Mouse (Mus musculus) lung, embryonic 14.5 days (tissue): ENCODE results near the gene Cryba4. TPM values are rescaled to one million over a fixed set of nuclear protein-coding genes. Genes with fewer than 3 reads are reported as not detected.

Experiments used
- ATAC-seq: fragments of 200-750 bp; cut with Nextera tagmentation; 2 replicates; pipeline ENCODE4 v1.8.0; 2017; ENCODE audit warnings: mild to moderate bottlenecking, moderate TSS enrichment, moderate library complexity; ENCODE audit not compliant: insufficient read depth
- DNase-seq: peaks from one replicate; pipeline ENCODE4 v3.0.0-alpha.2; 2015
- H3K27ac ChIP-seq: fragments of 300-500 bp; sonication (generic); 2 replicates; pipeline ENCODE4 v1.5.1; 2014; ENCODE audit warnings: low read depth, mild to moderate bottlenecking, moderate library complexity
- H3K27me3 ChIP-seq: fragments of 300-500 bp; sonication (generic); 2 replicates; pipeline ENCODE4 v1.6.1; 2014; ENCODE audit warnings: low read length, control low read depth; ENCODE audit not compliant: insufficient read depth
- H3K36me3 ChIP-seq: fragments of 300-500 bp; sonication (generic); 2 replicates; pipeline ENCODE4 v1.6.1; 2014; ENCODE audit warnings: control low read depth; ENCODE audit not compliant: insufficient read depth
- H3K4me1 ChIP-seq: fragments of 300-500 bp; sonication (generic); 2 replicates; pipeline ENCODE4 v1.6.1; 2014; ENCODE audit warnings: antibody characterized with exemption, control low read depth; ENCODE audit not compliant: insufficient read depth
- H3K4me2 ChIP-seq: fragments of 300-500 bp; sonication (generic); 2 replicates; pipeline ENCODE4 v1.6.1; 2014; ENCODE audit warnings: mild to moderate bottlenecking
- H3K4me3 ChIP-seq: fragments of 300-500 bp; sonication (generic); 2 replicates; pipeline ENCODE4 v1.5.1; 2014; ENCODE audit warnings: low read depth, low read length
- H3K9ac ChIP-seq: fragments of 300-500 bp; sonication (generic); 2 replicates; pipeline ENCODE4 v1.6.1; 2014
- H3K9me3 ChIP-seq: fragments of 300-500 bp; sonication (generic); 2 replicates; pipeline ENCODE4 v1.6.1; 2016; ENCODE audit warnings: low read depth, low read length, control low read depth
- CTCF ChIP-seq: IDR thresholded peaks from 2 replicates; pipeline ENCODE4 v1.5.1; 2016; ENCODE audit warnings: antibody characterized with exemption, low read depth
- WGBS: fragments of 180-500 bp; shearing (Covaris S2); extraction: QIAGEN DNeasy Blood & Tissue Kit; methylation state at CpG from one replicate; pipeline ENCODE4 v1.1.7; 2014; 5-methylcytosine and 5-hydroxymethylcytosine counted together
- polyA plus RNA-seq: library from polyadenylated mRNA; unstranded; fragments of >200 nt; fragmentation: Nextera tagmentation; extraction: Ambion mirVana; gene quantifications from 2 replicates; pipeline ENCODE4 v1.2.1, GENCODE M21; 2014

Cryba4 gene
- polyA plus RNA-seq, 1 experiment from 2014 or later, result 2.7 TPM

- TF ChIP-seq CTCF, result no peak
- no peak overlapping the region for H3K4me3 ChIP-seq
- H3K27me3 ChIP-seq, result no peaks in the 10 kb centered on the region
- no peaks in the 10 kb centered on the region for H3K9me3 ChIP-seq
- WGBS, result 61% methylated on average over 15 of the region's 15 CpGs
- ATAC-seq, result no peak
- H3K9ac ChIP-seq, result no peak overlapping the region; the same call in 1 of the 2 replicates
- DNase-seq, result no peak
- peaks cover 16% of the 10 kb centered on the region for H3K4me1 ChIP-seq
- H3K36me3 ChIP-seq, result no peaks in the 10 kb centered on the region
- no peak overlapping the region for H3K27ac ChIP-seq
- no peak overlapping the region for H3K4me2 ChIP-seq
These were observed 28.7 kb upstream of the Cryba4 start for GRCm38 (mm10) chr5:112280863-112281660.

- 79% methylated on average over 7 of the region's 7 CpGs for WGBS
- Histone ChIP-seq H3K9ac (no peak overlapping the region), H3K9me3 (no peaks in the 10 kb centered on the region), H3K4me3 (no peak overlapping the region), H3K27me3 (no peaks in the 10 kb centered on the region), H3K4me2 (0 out of 2 replicates have a peak overlapping the region, but pooled peaks have one; percentile 25), H3K4me1 (peaks cover 16% of the 10 kb centered on the region), H3K27ac (peak overlapping the region; percentile 54), H3K36me3 (no peaks in the 10 kb centered on the region)
- no peak for TF ChIP-seq CTCF
- ATAC-seq (no peak), DNase-seq (peak; percentile 30)
These were observed 27.8 kb upstream of the Cryba4 start for GRCm38 (mm10) chr5:112280151-112280550.

GRCm38 (mm10) chr5:112279181-112280021 lies 27.1 kb upstream of the Cryba4 start:
- no peak overlapping the region; the same call in 1 of the 2 replicates for H3K9ac ChIP-seq
- no peak for ATAC-seq
- no peaks in the 10 kb centered on the region for H3K36me3 ChIP-seq
- H3K9me3 ChIP-seq, result no peaks in the 10 kb centered on the region
- H3K27me3 ChIP-seq, result no peaks in the 10 kb centered on the region
- peaks cover 16% of the 10 kb centered on the region for H3K4me1 ChIP-seq
- peak overlapping the region; percentile 54; the same call in 1 of the 2 replicates for H3K27ac ChIP-seq
- no peak overlapping the region for H3K4me3 ChIP-seq
- 86% methylated on average over 17 of the region's 17 CpGs for WGBS
- H3K4me2 ChIP-seq, result peak overlapping the region; percentile 25
- no peak for TF ChIP-seq CTCF
- DNase-seq, result no peak

- no peak for DNase-seq
These were observed 25.7 kb upstream of the Cryba4 start for GRCm38 (mm10) chr5:112277906-112278470.

GRCm38 (mm10) chr5:112276907-112277348 lies 24.6 kb upstream of the Cryba4 start:
- DNase-seq (peak; percentile 44), ATAC-seq (no peak; the same call in none of the 2 replicates)
- Histone ChIP-seq H3K9me3 (no peaks in the 10 kb centered on the region), H3K4me3 (peak overlapping the region; percentile 77), H3K27ac (peak overlapping the region; percentile 72), H3K4me2 (peak overlapping the region; percentile 84), H3K9ac (peak overlapping the region; percentile 75), H3K4me1 (peaks cover 8% of the 10 kb centered on the region), H3K27me3 (no peaks in the 10 kb centered on the region), H3K36me3 (no peaks in the 10 kb centered on the region)
- WGBS, result 0% methylated on average over 18 of the region's 24 CpGs
- no peak for TF ChIP-seq CTCF

More at GRCm38 (mm10) chr5:112277906-112278470, 25.7 kb upstream of the Cryba4 start:
- ATAC-seq, result no peak
- peak overlapping the region; percentile 84 for H3K4me2 ChIP-seq
- no peak overlapping the region for H3K27ac ChIP-seq
- H3K4me1 ChIP-seq, result peaks cover 8% of the 10 kb centered on the region
- WGBS, result 77% methylated on average over 11 of the region's 11 CpGs
- H3K9me3 ChIP-seq, result no peaks in the 10 kb centered on the region
- no peak for TF ChIP-seq CTCF
- H3K27me3 ChIP-seq, result no peaks in the 10 kb centered on the region
- H3K9ac ChIP-seq, result peak overlapping the region; percentile 75
- no peaks in the 10 kb centered on the region for H3K36me3 ChIP-seq
- peak overlapping the region; percentile 77 for H3K4me3 ChIP-seq

- H3K36me3 ChIP-seq, result no peaks in the 10 kb centered on the region
- ATAC-seq, result peak; percentile 96
- DNase-seq, result peak; percentile 100
- peak within 1 kb of the TSS; percentile 75 for H3K9ac ChIP-seq
- under 1% methylated on average over 48 of the region's 62 CpGs for WGBS
- H3K27me3 ChIP-seq, result 0 out of 2 replicates have a peak, but pooled peaks cover under 1% of the 10 kb centered on the region
- H3K4me2 ChIP-seq, result peak within 1 kb of the TSS; percentile 84
- H3K27ac ChIP-seq, result peak within 1 kb of the TSS; percentile 72
- peak within 1 kb of the TSS; percentile 77 for H3K4me3 ChIP-seq
- H3K4me1 ChIP-seq, result peaks cover 8% of the 10 kb centered on the region
- H3K9me3 ChIP-seq, result no peaks in the 10 kb centered on the region
- peak; percentile 2; the same call in 1 of the 2 replicates for TF ChIP-seq CTCF
These were observed 24.1 kb upstream of the Cryba4 start, which contains the start of gene Tpst2 for GRCm38 (mm10) chr5:112276267-112276873. TSS of gene Tpst2 (plus strand) at chr5:112276691.
